ENCODE assay signal across 26 mouse cellular contexts in genomic region chr6:113879366-113879765, GRCm38 (mm10).
"Had no signal": no experiment of that assay in that cellular context is flagged by ENCODE, and none has a peak within 500 bp of the region (broad histone marks: within the 10 kb centered on the region; RNA-seq: fewer than 3 reads in every experiment).

No protein-coding gene starts in this region.

- H3K9ac ChIP-seq: heart, embryonic 12.5 days; hindbrain, embryonic 12.5 days; hindbrain, embryonic 14.5 days; intestine, embryonic 15.5 days; limb, embryonic 12.5 days; liver, embryonic 13.5 days; liver, embryonic 15.5 days; liver, postnatal 0 days had no signal

- H3K27ac ChIP-seq: heart, adult 2 months; hindbrain, embryonic 10.5 days; hindbrain, embryonic 12.5 days; hindbrain, embryonic 14.5 days; intestine, embryonic 15.5 days; limb, embryonic 10.5 days; limb, embryonic 12.5 days; liver, embryonic 13.5 days; liver, embryonic 15.5 days had no signal

- H3K9me3 ChIP-seq: heart, embryonic 12.5 days; hindbrain, embryonic 10.5 days; hindbrain, embryonic 12.5 days; intestine, embryonic 15.5 days; limb, embryonic 10.5 days; limb, embryonic 12.5 days; liver, embryonic 13.5 days; liver, embryonic 15.5 days had no signal

- H3K4me1 ChIP-seq: heart, embryonic 12.5 days; intestine, embryonic 15.5 days; limb, embryonic 10.5 days; limb, embryonic 12.5 days had no signal

- H3K4me2 ChIP-seq: heart, embryonic 12.5 days; hindbrain, embryonic 12.5 days; hindbrain, embryonic 14.5 days; intestine, embryonic 15.5 days; limb, embryonic 12.5 days; liver, embryonic 11.5 days; liver, embryonic 13.5 days had no signal

- DNase-seq: gastrocnemius, postnatal 14 days; gastrocnemius, postnatal 36 days; heart, adult 11 months; heart, adult 2 months; heart, postnatal 10 days; heart, postnatal 4 days; kidney, adult 18-20 months; kidney, adult 8-10 months; kidney, postnatal 10 days; kidney, postnatal 25 days; kidney, postnatal 4 days; liver; liver, embryonic 13.5 days; liver, postnatal 0 days had no signal

- ATAC-seq: hindbrain, embryonic 16.5 days; inflammation-experienced regulatory T-cells, adult 6 months; intestine, embryonic 15.5 days; intestine, postnatal 0 days had no signal

- H3K36me3 ChIP-seq: heart, embryonic 12.5 days; hindbrain, embryonic 10.5 days; hindbrain, embryonic 12.5 days; intestine, embryonic 15.5 days; limb, embryonic 10.5 days; limb, embryonic 12.5 days; liver, embryonic 13.5 days; liver, embryonic 15.5 days had no signal

- H3K27me3 ChIP-seq: intestine, embryonic 15.5 days; liver, embryonic 13.5 days; liver, embryonic 15.5 days had no signal

- H3K4me3 ChIP-seq: heart, adult 2 months; heart, embryonic 12.5 days; hindbrain, embryonic 10.5 days; hindbrain, embryonic 12.5 days; intestine, embryonic 15.5 days; limb, embryonic 10.5 days; limb, embryonic 12.5 days; liver, embryonic 13.5 days; liver, embryonic 15.5 days had no signal
